In the genomic region with DNA sequence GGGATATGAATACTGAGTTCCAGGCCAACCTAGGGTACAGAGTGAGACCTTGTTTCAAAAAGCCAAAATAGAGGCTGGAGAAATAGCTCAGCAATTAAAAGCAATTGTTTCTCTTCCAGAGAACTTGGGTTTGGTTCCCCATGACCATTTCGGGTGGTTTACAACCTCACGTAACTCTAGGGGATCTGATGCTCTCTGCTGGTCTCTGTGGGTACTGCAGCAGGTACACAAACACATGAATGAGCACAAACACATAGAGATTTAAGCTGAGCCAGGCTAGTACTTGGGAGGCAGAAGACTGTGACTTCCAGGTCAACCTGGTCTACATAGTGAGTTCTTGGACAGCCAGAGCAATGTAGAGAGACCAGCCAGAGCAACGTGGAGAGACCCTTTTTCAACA, we compare ENCODE assay signal across 8 mouse cellular contexts. TPM values are rescaled to one million over a fixed set of nuclear protein-coding genes. Genes with fewer than 3 reads are reported as not detected.
DNase-seq lines count a peak whose midpoint lies in the region; ATAC-seq and TF ChIP-seq lines count a peak whose summit lies in the region.

No protein-coding gene starts in this region.

- H3K4me3 ChIP-seq in heart, postnatal 0 days (ENCODE audit: low read depth, low read length) = no peak overlapping the region
- H3K4me3 ChIP-seq in embryonic facial prominence, embryonic 10.5 days = no peak overlapping the region

- TF ChIP-seq CTCF in heart, postnatal 0 days (IDR thresholded peaks at IDR 0.05; ENCODE audit: low read depth) = peak; percentile 47

- H3K9ac ChIP-seq in heart, postnatal 0 days (replicated peaks; ENCODE audit: low read depth, low read length) = no peak overlapping the region

- H3K4me1 ChIP-seq in heart, postnatal 0 days (ENCODE audit: control insufficient read depth, insufficient read depth) = no peaks in the 10 kb centered on the region
- H3K4me1 ChIP-seq in embryonic facial prominence, embryonic 10.5 days = no peaks in the 10 kb centered on the region

- 68% methylated on average over 3 of the region's 3 CpGs for WGBS in heart, postnatal 0 days
- WGBS in embryonic facial prominence, embryonic 10.5 days = 63% methylated on average over 3 of the region's 3 CpGs

- H3K27ac ChIP-seq in heart, postnatal 0 days (ENCODE audit: low read depth) = no peak overlapping the region
- no peak overlapping the region for H3K27ac ChIP-seq in embryonic facial prominence, embryonic 10.5 days (replicated peaks)

- no peak overlapping the region for H3K4me2 ChIP-seq in heart, postnatal 0 days (ENCODE audit: low read depth, low read length)

- ATAC-seq in heart, postnatal 0 days (ENCODE audit: insufficient read depth, low read depth) = no peak

- no peak for TF ChIP-seq EP300 in heart, postnatal 0 days (IDR thresholded peaks at IDR 0.05; ENCODE audit: low read depth)

- peaks cover 34% of the 10 kb centered on the region; the same call in 1 of the 2 replicates for H3K36me3 ChIP-seq in heart, postnatal 0 days (replicated peaks; ENCODE audit: control insufficient read depth, insufficient read depth, low read length)
- H3K36me3 ChIP-seq in embryonic facial prominence, embryonic 10.5 days (replicated peaks) = peaks cover 58% of the 10 kb centered on the region

- DNase-seq in heart, postnatal 0 days (ENCODE audit: low spot score) = no peak
- no peak for DNase-seq in heart, adult 11 months
- DNase-seq in urinary bladder, postnatal 25 days (ENCODE audit: low spot score) = peak; percentile 13
- no peak for DNase-seq in urinary bladder, adult 18-20 months (ENCODE audit: low spot score in 2 of 2)
- DNase-seq in embryonic facial prominence, embryonic 10.5 days (ENCODE audit: low spot score) = peak; percentile 43
- DNase-seq in lung, postnatal 14 days = peak; percentile 58
- peak; percentile 10 to 35 for DNase-seq in thymus, adult 18-20 months
- DNase-seq in gastrocnemius, adult 18-20 months (ENCODE audit: low spot score) = no peak

- H3K27me3 ChIP-seq in heart, postnatal 0 days (ENCODE audit: control insufficient read depth, insufficient read depth, low read length) = no peaks in the 10 kb centered on the region
- no peaks in the 10 kb centered on the region for H3K27me3 ChIP-seq in embryonic facial prominence, embryonic 10.5 days (replicated peaks; ENCODE audit: low read depth, poor library complexity, severe bottlenecking)

- H3K9me3 ChIP-seq in heart, postnatal 0 days (replicated peaks; ENCODE audit: control insufficient read depth, low read length) = no peaks in the 10 kb centered on the region
- no peaks in the 10 kb centered on the region for H3K9me3 ChIP-seq in embryonic facial prominence, embryonic 10.5 days

RNA-seq across cellular contexts. Expression of a gene that starts 28.6 kb away (rescaled TPM):
- 22.0 and 25.0 TPM in 2 replicates for total RNA-seq in heart, postnatal 0 days (2014; rRNA removed; ENCODE audit: low replicate concordance)
- 7.1 and 7.9 TPM in 2 replicates for polyA plus RNA-seq in heart, postnatal 0 days (2015; fragmentation: Nextera tagmentation; extraction: Ambion mirVana)
- 11.2 and 13.5 TPM in 2 replicates for polyA plus RNA-seq in embryonic facial prominence, embryonic 10.5 days (2016; fragmentation: Nextera tagmentation; extraction: Ambion mirVana)
- 10 to 100 TPM; 40.4 to 49.1 TPM for total RNA-seq in gastrocnemius, adult 18-20 months (2021)

RNA-seq across cellular contexts. Expression of a gene that starts 55.1 kb away (rescaled TPM):
- total RNA-seq in heart, postnatal 0 days (2014; rRNA removed; ENCODE audit: low replicate concordance) = 11.2 and 32.5 TPM in 2 replicates
- 6.8 and 7.7 TPM in 2 replicates for polyA plus RNA-seq in heart, postnatal 0 days (2015; fragmentation: Nextera tagmentation; extraction: Ambion mirVana)
- polyA plus RNA-seq in embryonic facial prominence, embryonic 10.5 days (2016; fragmentation: Nextera tagmentation; extraction: Ambion mirVana) = 30.8 and 32.4 TPM in 2 replicates
- 10 to 100 TPM; 24.3 to 27.0 TPM for total RNA-seq in gastrocnemius, adult 18-20 months (2021)

Comparison
In these comparisons a context has a peak if more than half of its experiments do, and no peak if none do; other contexts are left out.
1. DNase-seq: peak in urinary bladder, postnatal 25 days (single experiment), embryonic facial prominence, embryonic 10.5 days (single experiment), lung, postnatal 14 days (single experiment) and thymus, adult 18-20 months (2 of 2); none in heart, postnatal 0 days (single experiment), heart, adult 11 months (single experiment), urinary bladder, adult 18-20 months (0 of 2) and gastrocnemius, adult 18-20 months (single experiment).